Mouse (Mus musculus) brain, embryonic 18.5 days (tissue): ENCODE results near the gene Gatc.
"Not testable (repeated sequence)": the region's sequence is repeated elsewhere in the genome, so short reads cannot be mapped to it uniquely, and the experiment has no call there.

Experiments used
- DNase-seq: peaks from one replicate; pipeline ENCODE4 v3.0.0-alpha.2; 2012; ENCODE audit warnings: low read depth, low spot score

The Gatc gene

DNA sequence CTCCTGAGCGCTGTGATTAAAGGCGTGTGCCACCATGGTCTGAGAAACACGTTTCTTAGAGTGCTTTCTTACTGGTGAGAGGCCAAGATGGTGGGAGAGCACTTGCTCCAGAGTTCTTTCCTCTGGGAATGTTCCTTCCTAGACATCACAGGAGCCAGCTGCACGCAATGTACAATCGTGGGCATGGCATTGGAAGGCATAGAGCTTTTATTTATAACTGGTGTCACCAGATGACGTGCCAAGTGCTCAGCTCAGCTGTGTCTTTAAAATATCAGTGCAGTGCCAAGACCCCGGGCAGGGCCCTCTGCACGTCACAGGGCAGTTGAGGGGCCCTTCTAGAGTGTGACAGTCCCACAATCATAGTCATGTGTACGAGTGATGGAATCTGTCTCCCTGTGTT, 10.0 kb downstream of the Gatc start:
- DNase-seq, result no peak

DNA sequence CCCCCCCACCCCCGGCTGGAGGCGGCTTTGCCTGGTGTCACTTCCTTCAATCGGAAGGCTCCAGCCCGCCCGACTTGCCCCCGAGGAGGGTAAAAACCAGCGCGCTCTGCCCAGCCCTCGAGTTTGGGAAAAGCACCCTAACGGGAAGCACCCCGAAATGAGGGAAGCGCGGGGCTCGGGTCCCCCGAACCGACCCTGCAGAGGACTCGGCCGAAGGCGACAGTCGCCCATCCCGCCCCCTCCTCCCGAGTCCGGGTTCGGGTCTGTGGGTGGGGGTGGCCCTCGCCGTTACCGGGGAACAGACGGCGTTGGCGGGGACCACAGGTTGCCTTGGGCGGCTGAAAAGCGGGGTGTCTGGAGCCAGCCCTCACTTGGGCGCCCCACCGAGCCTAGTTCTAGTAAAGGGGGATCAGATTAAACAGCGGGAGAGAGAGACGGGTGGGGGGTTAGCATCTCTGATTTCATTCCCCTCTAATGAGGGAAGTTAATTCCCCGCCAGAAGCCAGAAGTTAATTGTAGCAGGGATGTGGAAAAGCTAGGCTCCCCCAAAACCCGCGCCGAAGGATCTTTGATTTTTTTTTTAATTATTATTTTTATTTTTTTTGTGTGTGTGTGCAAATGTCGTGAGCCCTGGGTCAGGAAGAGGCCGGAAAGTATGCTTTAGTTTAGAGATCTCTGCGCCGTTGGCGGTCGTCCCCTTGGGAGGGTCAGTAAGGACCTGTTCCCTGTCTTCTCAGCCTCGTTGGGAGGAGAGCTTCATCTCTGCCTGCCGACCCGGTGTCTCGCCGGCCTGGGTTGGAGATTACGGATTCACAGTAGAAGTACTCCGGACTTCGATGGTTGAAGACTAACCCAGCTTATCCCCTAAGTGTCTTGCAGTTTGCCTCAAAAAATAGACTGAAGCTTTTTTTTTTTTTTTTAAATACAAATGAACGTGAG, 13.1 kb downstream of the Gatc start:
- DNase-seq, result no peak

DNA sequence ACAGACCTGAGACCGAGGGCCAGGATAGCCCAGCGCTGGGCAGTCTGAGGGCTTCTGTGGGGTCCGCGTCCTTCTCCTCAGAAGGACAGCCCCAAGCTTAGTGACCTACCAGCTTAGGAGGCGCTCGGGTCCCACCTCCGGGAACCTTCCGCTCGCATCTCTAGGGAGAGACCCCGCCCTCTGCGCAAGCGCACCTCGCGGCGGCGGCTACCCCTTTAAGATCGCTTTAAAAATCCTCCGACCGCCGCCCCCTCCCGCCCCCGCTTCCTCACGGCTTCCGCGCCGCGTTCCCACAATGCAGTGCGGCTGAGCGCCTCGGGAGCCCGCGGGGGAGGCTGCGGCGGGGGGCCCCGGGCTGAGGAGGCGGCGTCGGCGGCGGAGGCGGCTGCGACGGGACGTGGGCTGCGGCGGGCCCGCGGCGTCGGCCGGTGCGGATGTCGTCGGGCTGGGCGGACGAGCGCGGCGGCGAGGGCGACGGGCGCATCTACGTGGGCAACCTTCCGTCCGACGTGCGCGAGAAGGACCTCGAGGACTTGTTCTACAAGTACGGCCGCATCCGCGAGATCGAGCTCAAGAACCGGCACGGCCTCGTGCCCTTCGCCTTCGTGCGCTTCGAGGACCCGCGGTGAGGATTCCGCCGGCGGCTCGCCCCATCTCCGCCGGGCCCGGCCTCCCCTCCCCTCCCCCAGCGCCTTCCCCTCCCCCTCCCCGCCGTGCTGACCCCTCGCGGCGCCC, 13.9 kb downstream of the Gatc start, which contains the start of gene Srsf9:
TSS of gene Srsf9 (plus strand) at position 303 of the 735 bp plus-strand sequence.
- DNase-seq, result peak; percentile 84

DNA sequence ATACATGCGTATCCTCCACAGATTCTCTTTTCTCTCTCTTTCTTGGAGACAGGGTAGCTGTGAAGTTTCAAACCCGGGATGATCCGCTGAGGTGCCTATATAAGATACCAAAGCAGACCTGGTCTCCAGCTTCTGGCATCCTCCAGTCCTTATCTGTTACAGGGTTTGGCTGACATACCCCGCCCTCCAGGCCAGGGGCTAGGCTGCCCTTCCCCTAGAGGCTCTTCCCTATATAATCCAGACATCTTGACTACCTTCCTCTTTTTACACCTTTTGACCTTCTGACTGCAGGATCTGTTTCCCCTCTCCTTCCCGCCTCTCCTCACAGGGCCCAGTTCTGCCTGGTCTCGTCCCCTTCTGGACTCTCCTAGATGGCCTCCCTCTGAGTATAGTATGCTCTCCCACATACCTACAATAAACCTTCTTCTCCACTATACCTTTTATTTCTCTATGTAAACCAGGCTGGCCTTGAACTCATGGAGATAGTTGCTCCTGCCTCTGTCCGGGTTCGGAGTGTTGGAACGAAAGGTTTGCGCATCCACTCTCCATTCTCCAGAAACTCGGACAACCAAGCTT, 14.6 kb downstream of the Gatc start:
- DNase-seq, result no peak

- peak; percentile 70 for DNase-seq
These were observed 21.7 kb downstream of the Gatc start for GRCm38 (mm10) chr5:115319004-115319940.

DNA sequence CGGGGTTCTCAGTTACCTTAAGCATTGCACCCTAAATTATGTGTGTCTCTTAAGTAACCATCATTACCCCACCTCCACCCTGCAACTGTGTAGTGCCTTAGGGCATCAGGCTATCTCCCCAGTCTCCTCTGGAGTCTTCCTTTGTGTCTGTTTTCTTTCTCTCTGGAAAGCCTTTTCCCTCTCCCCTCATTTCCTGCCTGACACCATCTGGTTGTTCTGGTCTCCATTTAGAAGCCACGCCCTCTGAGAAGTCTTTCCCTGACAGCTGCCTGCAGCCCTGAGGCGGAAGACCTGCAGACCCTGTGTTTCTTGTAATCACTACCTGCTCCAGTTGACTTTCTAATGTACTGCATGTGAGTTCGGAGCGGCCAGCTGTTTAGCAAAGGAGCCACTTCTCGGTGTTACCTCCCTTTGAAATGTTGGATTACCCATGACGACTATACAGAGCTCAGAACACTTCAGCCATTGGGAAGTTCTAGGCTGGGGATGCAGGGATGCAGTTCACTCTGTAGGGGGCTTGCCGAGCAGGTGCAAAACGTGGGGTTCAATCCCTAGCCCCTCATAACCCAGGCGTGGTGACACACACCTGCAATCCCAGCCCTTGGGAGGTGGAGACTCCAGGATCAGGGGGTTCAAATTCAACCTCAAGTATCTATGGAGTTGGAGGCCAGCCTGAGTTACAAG, 23.2 kb downstream of the Gatc start:
- no peak for DNase-seq

DNA sequence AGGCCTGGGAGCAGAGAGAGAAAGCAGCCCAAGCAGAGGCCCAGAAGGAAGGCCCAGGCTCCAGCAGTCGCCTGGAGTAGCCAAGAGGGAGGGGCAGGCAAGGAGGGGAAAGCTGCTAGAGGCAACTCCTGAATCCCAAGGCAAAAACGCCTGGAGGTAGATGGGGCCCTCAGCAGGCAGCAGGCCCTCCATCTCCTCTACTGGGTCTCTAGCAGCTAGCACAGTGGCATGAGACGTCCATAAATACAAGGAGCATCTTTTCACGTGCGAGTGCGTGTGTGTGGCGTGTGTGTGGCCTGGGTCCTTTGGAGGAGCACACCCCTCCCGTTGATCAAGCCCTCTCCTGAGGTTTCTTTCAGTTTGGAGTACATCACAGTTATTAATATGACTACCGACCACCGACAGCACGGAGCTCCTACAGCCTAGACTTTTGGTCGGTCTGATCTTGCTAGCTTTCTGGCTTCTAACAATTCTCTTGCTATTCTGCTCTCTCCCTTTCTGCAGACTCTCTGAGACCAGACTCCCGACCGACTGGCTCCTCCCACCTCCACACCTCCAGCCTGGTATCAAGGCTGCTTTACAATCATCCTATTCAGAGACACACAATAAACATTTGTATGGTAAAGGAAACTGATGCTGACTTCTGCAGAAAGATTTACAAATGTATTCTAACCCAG, 23.9 kb downstream of the Gatc start:
- no peak for DNase-seq

DNA sequence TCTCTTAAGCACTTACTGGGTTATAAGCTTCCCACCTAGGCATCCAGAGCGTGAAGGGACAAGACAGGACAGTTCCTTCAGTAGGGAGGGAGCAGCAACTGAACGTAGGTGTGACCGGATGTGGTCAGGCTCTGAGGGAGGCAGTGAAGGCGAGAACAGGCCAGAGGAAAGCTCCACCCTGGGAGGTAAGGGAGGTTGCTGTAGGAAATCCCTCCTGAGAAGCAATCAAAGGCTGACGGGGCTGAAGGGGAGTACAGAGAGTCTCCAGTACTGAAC, 27.4 kb downstream of the Gatc start:
- no peak for DNase-seq

- DNase-seq, result no peak
These were observed 27.9 kb downstream of the Gatc start for GRCm38 (mm10) chr5:115312816-115313667.

GRCm38 (mm10) chr5:115312354-115312753, 28.6 kb downstream of the Gatc start:
- no peak for DNase-seq

GRCm38 (mm10) chr5:115302190-115302589, 38.8 kb downstream of the Gatc start:
- DNase-seq, result not testable (repeated sequence)

- DNase-seq, result no peak
These were observed 39.4 kb downstream of the Gatc start for GRCm38 (mm10) chr5:115301615-115302014.

GRCm38 (mm10) chr5:115300792-115301614, 40.0 kb downstream of the Gatc start, which contains the start of gene Dynll1:
TSS of gene Dynll1 (minus strand) at chr5:115300999.
- DNase-seq, result peak; percentile 95

DNA sequence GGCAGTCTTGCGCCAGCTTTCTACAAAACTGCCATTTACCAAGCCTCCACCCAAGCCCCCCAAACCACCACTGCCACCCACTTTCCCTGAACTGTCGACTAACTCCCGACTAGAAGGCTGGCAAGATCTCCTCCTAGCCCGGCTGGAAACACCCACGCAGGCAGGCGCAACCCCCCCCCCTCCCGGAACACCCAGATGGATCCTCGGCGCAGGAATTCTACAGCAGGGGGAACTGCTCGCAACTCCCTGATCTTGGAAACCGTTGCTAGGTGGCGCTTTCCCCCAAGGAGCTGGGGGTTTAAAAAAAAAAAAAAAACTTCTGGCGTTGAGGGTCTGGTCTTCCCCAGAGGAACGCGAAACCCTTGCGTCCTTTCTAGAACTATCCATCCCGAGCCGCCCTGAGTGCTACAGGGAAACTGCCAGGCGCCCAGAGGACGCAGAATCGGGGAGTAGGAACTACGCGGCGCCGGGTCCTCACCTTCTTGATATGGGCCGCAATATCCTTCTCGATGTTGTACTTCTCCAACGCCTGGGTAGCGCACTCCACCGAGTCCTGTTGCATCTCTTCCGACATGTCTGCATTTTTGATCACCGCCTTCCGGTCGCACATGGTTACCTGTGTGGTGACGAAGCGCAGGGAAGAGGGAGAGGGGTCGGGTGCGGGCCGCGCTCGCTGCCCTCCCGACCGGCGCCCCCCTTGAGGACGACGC, 40.8 kb downstream of the Gatc start:
- DNase-seq, result peak; percentile 80

GRCm38 (mm10) chr5:115296347-115296746, 44.6 kb downstream of the Gatc start:
- no peak for DNase-seq

DNA sequence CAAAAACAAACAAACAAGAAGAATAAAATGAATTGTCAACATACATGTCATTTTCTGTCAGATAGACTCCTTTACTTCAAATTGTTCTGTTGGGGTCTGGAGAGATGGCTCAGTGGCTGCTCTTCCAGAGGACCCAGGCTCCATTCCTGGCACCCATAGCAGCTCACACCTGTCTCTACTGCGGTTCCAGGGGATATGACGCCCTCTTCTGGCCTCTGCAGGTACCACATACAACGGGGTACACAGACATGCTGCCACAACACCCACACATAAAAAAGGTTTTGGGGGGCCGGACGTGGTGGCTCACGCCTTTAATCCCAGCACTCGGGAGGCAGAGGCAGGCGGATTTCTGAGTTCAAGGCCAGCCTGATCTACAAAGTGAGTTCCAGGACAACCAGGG, 46.8 kb downstream of the Gatc start:
- no peak for DNase-seq

DNA sequence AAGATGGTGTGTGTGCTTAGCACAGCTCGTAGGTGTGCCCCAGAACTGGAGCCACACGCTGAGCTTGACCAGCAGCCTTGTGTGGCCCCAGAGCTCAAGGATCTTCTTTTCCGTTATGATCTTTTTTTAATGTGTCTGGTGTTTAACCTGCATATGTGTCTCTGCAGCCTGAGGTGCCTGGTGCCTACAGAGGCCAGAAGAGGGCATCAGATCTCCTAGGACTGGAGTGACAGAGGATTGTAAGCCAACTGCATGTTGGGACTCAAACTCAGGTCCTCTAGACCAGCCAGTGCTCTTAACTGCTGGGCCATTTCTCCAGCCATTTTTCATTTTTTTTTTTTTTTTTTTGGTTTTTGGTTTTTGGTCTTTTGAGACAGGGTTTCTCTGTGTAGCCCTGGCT, 56.2 kb downstream of the Gatc start:
- DNase-seq, result no peak
